Mouse (Mus musculus): ENCODE measurements around the gene Magi1.

- TF ChIP-seq CTCF (IDR thresholded peaks at IDR 0.05) (no peak), POLR2A (IDR thresholded peaks at IDR 0.05; ENCODE audit: insufficient read depth, low read depth, low read length) (no peak), EP300 (IDR thresholded peaks at IDR 0.05; ENCODE audit: insufficient read depth, low read depth, low read length) (no peak)
Measured at GRCm38 (mm10) chr6:94150876-94151275, 132.8 kb downstream of the Magi1 start.
